Mouse (Mus musculus) right cerebral cortex, postnatal 25 days (tissue): ENCODE measurements at regions not wholly inside any gene's neighbourhood (a gene's known extent, or its start where the extent isn't known, plus 50 kb on each side); places are given as distances from the start of the nearest gene placed in this dataset.

Experiments used
- DNase-seq: peaks from one replicate; pipeline ENCODE4 v3.0.0; 2022

- no peak for DNase-seq
Measured at GRCm38 (mm10) chr10:14602681-14603080, 57.2 kb upstream of the Adgrg6 start.

- DNase-seq = no peak
Measured at GRCm38 (mm10) chr10:14601031-14601430, 55.6 kb upstream of the Adgrg6 start.

GRCm38 (mm10) chr10:14600056-14600455, 54.6 kb upstream of the Adgrg6 start:
- DNase-seq = peak; percentile 5
